In the genomic region with DNA sequence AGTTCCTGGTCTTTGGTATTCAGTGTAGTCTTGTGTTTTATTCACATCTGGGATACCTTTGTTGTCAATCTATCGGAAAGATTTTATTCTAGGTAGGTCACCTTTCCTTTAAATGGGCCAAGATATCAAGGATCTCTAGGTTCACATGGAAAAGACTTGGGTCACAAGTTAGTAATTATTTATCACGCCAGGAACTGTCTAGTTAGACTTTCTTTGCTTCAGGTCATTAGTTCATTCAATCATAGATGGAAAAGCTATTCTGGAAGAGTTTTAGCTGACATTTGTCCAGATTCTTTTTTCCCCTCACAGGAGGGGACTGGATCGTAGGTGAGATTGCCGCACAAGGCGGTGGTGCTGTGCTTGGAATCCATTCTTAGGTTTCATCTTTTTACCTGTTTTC, we compare ENCODE assay signal across 8 mouse cellular contexts. TPM values are rescaled to one million over a fixed set of nuclear protein-coding genes. Genes with fewer than 3 reads are reported as not detected.
DNase-seq lines count a peak whose midpoint lies in the region; ATAC-seq and TF ChIP-seq lines count a peak whose summit lies in the region.

No protein-coding gene starts in this region.

- no peak for TF ChIP-seq CTCF in C2C12 (IDR thresholded peaks at IDR 0.05; ENCODE audit: control insufficient read depth, insufficient read depth, insufficient read length)

- 0 out of 2 replicates have a peak, but pooled peaks cover 4% of the 10 kb centered on the region for H3K27me3 ChIP-seq in heart, embryonic 10.5 days (ENCODE audit: insufficient read depth, poor library complexity, severe bottlenecking)
- no peaks in the 10 kb centered on the region for H3K27me3 ChIP-seq in C2C12 (ENCODE audit: control insufficient read depth, insufficient read depth, insufficient read length)
- H3K27me3 ChIP-seq in forebrain, embryonic 10.5 days (ENCODE audit: poor library complexity, severe bottlenecking), result peaks cover 11% of the 10 kb centered on the region; the same call in 1 of the 2 replicates
- peaks cover 21% of the 10 kb centered on the region for H3K27me3 ChIP-seq in liver, embryonic 12.5 days (replicated peaks)

- peak overlapping the region; percentile 100; the same call in 1 of the 2 replicates for H3K27ac ChIP-seq in heart, embryonic 10.5 days
- peak overlapping the region; percentile 100 for H3K27ac ChIP-seq in forebrain, embryonic 10.5 days
- no peak overlapping the region for H3K27ac ChIP-seq in liver, embryonic 12.5 days

- no peaks in the 10 kb centered on the region for H3K9me3 ChIP-seq in heart, embryonic 10.5 days
- H3K9me3 ChIP-seq in forebrain, embryonic 10.5 days, result no peaks in the 10 kb centered on the region
- H3K9me3 ChIP-seq in liver, embryonic 12.5 days (replicated peaks), result no peaks in the 10 kb centered on the region

- H3K79me2 ChIP-seq in C2C12 (ENCODE audit: control insufficient read depth, insufficient read depth), result peaks cover 43% of the 10 kb centered on the region

- 32% methylated on average over 5 of the region's 5 CpGs for WGBS in heart, embryonic 10.5 days
- 29% methylated on average over 5 of the region's 5 CpGs for WGBS in forebrain, embryonic 10.5 days
- WGBS in liver, embryonic 12.5 days (ENCODE audit: insufficient replicate concordance), result 27% methylated on average over 5 of the region's 5 CpGs

- H3K79me3 ChIP-seq in C2C12 (ENCODE audit: low read depth), result peaks cover 39% of the 10 kb centered on the region

- no peak overlapping the region for H3ac ChIP-seq in C2C12 (ENCODE audit: control insufficient read depth, insufficient read length, low read depth)

- intact Hi-C loops in heart, postnatal 25 days (cut with DNase I), result loop anchor here (5.0 kb wide), 5 partner anchors 39 to 211 kb away; a partner anchor contains a TSS

- no peaks in the 10 kb centered on the region for H3K36me3 ChIP-seq in heart, embryonic 10.5 days
- H3K36me3 ChIP-seq in C2C12 (ENCODE audit: control insufficient read depth, insufficient read depth), result no peaks in the 10 kb centered on the region
- no peaks in the 10 kb centered on the region for H3K36me3 ChIP-seq in forebrain, embryonic 10.5 days (replicated peaks)
- H3K36me3 ChIP-seq in liver, embryonic 12.5 days, result no peaks in the 10 kb centered on the region

- no peak for DNase-seq in heart, embryonic 10.5 days (ENCODE audit: low spot score)
- no peak for DNase-seq in heart, postnatal 25 days (ENCODE audit: low spot score)
- DNase-seq in forebrain, embryonic 10.5 days (ENCODE audit: extremely low spot score, low spot score), result no peak
- no peak for DNase-seq in urinary bladder, adult 18-20 months (ENCODE audit: low spot score in 2 of 2)
- no peak for DNase-seq in urinary bladder, postnatal 10 days (ENCODE audit: low spot score)
- DNase-seq in layer of hippocampus, postnatal 36 days, result no peak

- ATAC-seq in liver, embryonic 12.5 days, result no peak

- peaks cover 13% of the 10 kb centered on the region for H3K4me1 ChIP-seq in heart, embryonic 10.5 days
- H3K4me1 ChIP-seq in forebrain, embryonic 10.5 days, result peaks cover 20% of the 10 kb centered on the region
- H3K4me1 ChIP-seq in liver, embryonic 12.5 days, result peaks cover 30% of the 10 kb centered on the region

- H3K4me2 ChIP-seq in liver, embryonic 12.5 days, result peak overlapping the region; percentile 93

- peak overlapping the region; percentile 98 for H3K4me3 ChIP-seq in heart, embryonic 10.5 days
- H3K4me3 ChIP-seq in C2C12 (ENCODE audit: insufficient read depth, poor library complexity, severe bottlenecking), result peak overlapping the region; percentile 94
- H3K4me3 ChIP-seq in forebrain, embryonic 10.5 days, result peak overlapping the region; percentile 94
- H3K4me3 ChIP-seq in liver, embryonic 12.5 days, result peak overlapping the region; percentile 98

- 0 out of 2 replicates have a peak overlapping the region, but pooled peaks have one; percentile 96 for H3K9ac ChIP-seq in liver, embryonic 12.5 days

TF ChIP-seq in C2C12, 6 proteins besides CTCF, POLR2A, EP300 and RAD21:
- TF ChIP-seq FOSL1 (IDR thresholded peaks at IDR 0.05; ENCODE audit: insufficient read depth, low read length, poor library complexity, severe bottlenecking), result no peak
- TF ChIP-seq USF1 (IDR thresholded peaks at IDR 0.05; ENCODE audit: low read depth), result no peak
- TF ChIP-seq MYOG (IDR thresholded peaks at IDR 0.05; ENCODE audit: control insufficient read depth, extremely low read depth, insufficient read length), result no peak
- TF ChIP-seq MAX (IDR thresholded peaks at IDR 0.05), result no peak
- TF ChIP-seq CEBPB (IDR thresholded peaks at IDR 0.05; ENCODE audit: low read depth), result no peak
- no peak for TF ChIP-seq MYOD1 (IDR thresholded peaks at IDR 0.05; ENCODE audit: control insufficient read depth, insufficient read length, low read depth)

RNA-seq across cellular contexts. Expression of a gene that starts 0.5 kb away (rescaled TPM):
- polyA plus RNA-seq in heart, embryonic 10.5 days (2016; fragmentation: Nextera tagmentation; extraction: Ambion mirVana), result 38.9 and 43.3 TPM in 2 replicates
- total RNA-seq in heart, postnatal 25 days (2021), result 10 to 100 TPM; 38.0 to 41.4 TPM
- 25.6 TPM for polyA plus RNA-seq in C2C12 (2012; fragmentation: generic; extraction: Trizol)
- polyA plus RNA-seq in forebrain, embryonic 10.5 days (2016; fragmentation: Nextera tagmentation; extraction: Ambion mirVana), result 49.4 and 49.8 TPM in 2 replicates
- 25.8 and 25.9 TPM in 2 replicates for polyA plus RNA-seq in liver, embryonic 12.5 days (2016; fragmentation: Nextera tagmentation; extraction: Ambion mirVana)
- 10 to 100 TPM; 80.1 to 94.6 TPM for total RNA-seq in layer of hippocampus, postnatal 36 days (2021)

RNA-seq across cellular contexts. Expression of a gene that starts 40.3 kb away (rescaled TPM):
- 6.1 and 6.4 TPM in 2 replicates for polyA plus RNA-seq in heart, embryonic 10.5 days (2016; fragmentation: Nextera tagmentation; extraction: Ambion mirVana)
- total RNA-seq in heart, postnatal 25 days (2021), result 10 to 100 TPM; 20.1 to 20.5 TPM
- polyA plus RNA-seq in C2C12 (2012; fragmentation: generic; extraction: Trizol), result 12.0 TPM
- polyA plus RNA-seq in forebrain, embryonic 10.5 days (2016; fragmentation: Nextera tagmentation; extraction: Ambion mirVana), result 8.6 and 8.7 TPM in 2 replicates
- polyA plus RNA-seq in liver, embryonic 12.5 days (2016; fragmentation: Nextera tagmentation; extraction: Ambion mirVana), result 3.9 and 4.6 TPM in 2 replicates
- total RNA-seq in layer of hippocampus, postnatal 36 days (2021), result 10 to 100 TPM; 37.4 to 40.3 TPM
